Mouse (Mus musculus): ENCODE results near the gene Hoxa2. TPM values are rescaled to one million over a fixed set of nuclear protein-coding genes. Genes with fewer than 3 reads are reported as not detected.
A peak's percentile ranks its signal among the peaks of the same experiment; 100 is the strongest.

Gene Hoxa2
- polyA plus RNA-seq (2012; rRNA removed): 0.85 and 1.4 TPM in 2 replicates

DNA sequence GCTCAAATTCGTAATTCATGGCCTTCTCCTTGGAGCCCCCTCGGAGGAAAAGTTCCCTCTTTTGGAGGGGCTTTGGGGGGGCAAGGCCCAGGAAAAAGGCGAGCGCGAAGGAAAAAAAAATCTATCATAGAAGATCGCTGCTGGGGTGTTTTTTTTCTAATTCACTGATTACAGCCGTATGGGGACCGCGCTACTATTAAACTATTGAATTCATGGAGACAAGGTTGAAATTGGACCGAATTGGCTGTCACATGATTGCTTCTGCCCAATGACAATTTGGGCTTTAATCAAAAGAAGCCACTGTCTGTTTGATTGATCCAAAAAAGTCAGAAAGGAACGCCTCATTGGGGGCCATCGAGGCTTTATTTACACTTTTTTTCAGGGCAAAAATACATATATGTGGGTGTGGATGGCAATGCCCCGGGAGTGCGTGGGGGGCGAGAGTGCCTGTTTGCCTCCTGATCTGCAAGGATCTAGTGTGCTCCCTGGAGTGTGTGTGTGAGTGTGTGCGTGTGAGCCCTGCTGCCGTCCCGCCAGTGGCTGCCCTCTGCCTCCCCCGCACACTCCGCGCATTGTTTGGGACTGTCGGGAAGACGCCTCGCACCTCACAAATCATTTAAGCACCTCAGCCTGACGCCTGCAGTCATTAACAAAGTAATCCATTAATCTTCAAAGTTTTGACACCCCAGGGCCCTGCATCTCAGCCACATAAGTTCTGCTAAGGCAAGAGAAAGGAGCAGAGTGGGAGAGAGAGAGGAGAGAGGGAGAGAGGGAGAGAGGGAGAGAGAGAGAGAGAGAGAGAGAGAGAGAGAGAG is at the start of gene Hoxa2:
TSS of gene Hoxa2 (minus strand) at position 206 of the 815 bp plus-strand sequence.
- 39% methylated on average over 25 of the region's 25 CpGs for WGBS
- TF ChIP-seq CTCF (IDR thresholded peaks at IDR 0.05; ENCODE audit: borderline replicate concordance, control insufficient read depth, extremely low read depth, insufficient read depth, low read length, poor library complexity): no peak
- no peak for TF ChIP-seq POLR2A (IDR thresholded peaks at IDR 0.05; ENCODE audit: control insufficient read depth, extremely low read depth, insufficient read depth, low read length, poor library complexity)
- Histone ChIP-seq H3K4me3 (ENCODE audit: control insufficient read depth, insufficient read depth, low read length) (peak within 1 kb of the TSS; percentile 19; the same call in 1 of the 2 replicates), H3K4me1 (replicated peaks; ENCODE audit: control insufficient read depth, insufficient read depth, low read length) (peaks cover 2% of the 10 kb centered on the region; the same call in 1 of the 2 replicates), H3K36me3 (ENCODE audit: control insufficient read depth, insufficient read depth, low read length) (no peaks in the 10 kb centered on the region), H3K27me3 (ENCODE audit: control insufficient read depth, insufficient read depth, low read length) (peaks cover 5% of the 10 kb centered on the region), H3K27ac (ENCODE audit: control insufficient read depth, insufficient read depth, low read length) (no peak within 1 kb of the TSS; the same call in 1 of the 2 replicates)
- no peak for DNase-seq

DNA sequence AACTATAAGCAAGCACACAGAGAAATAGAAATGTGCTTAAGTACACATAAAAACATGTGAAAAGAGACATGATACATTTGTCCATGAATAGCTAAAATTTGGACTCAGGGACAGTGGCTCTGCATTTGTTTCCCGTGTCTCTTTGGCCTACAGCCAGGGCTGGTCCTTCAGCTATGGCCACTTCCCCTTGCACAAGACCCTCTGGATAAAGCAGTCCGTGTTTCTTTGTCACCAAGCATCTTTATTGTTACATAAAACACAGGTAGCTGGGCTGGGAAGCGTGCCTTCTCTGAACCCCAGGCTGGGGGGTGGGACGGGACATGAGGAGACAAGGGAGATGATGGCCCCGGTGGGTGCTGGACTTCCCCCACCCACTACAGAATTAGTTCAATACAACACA is 49.6 kb upstream of the Hoxa2 start:
- whole genome bisulfite sequencing: 73% methylated on average over 5 of the region's 5 CpGs
- H3K4me3 ChIP-seq (ENCODE audit: control insufficient read depth, insufficient read depth, low read length): no peak overlapping the region
- TF ChIP-seq CTCF (IDR thresholded peaks at IDR 0.05; ENCODE audit: borderline replicate concordance, control insufficient read depth, extremely low read depth, insufficient read depth, low read length, poor library complexity) (no peak), POLR2A (IDR thresholded peaks at IDR 0.05; ENCODE audit: control insufficient read depth, extremely low read depth, insufficient read depth, low read length, poor library complexity) (no peak)
- peaks cover 26% of the 10 kb centered on the region for H3K27me3 ChIP-seq (ENCODE audit: control insufficient read depth, insufficient read depth, low read length)
- H3K4me1 ChIP-seq (replicated peaks; ENCODE audit: control insufficient read depth, insufficient read depth, low read length): peaks cover 24% of the 10 kb centered on the region
- no peak overlapping the region for H3K27ac ChIP-seq (ENCODE audit: control insufficient read depth, insufficient read depth, low read length)
- no peaks in the 10 kb centered on the region for H3K36me3 ChIP-seq (ENCODE audit: control insufficient read depth, insufficient read depth, low read length)
- no peak for DNase-seq

DNA sequence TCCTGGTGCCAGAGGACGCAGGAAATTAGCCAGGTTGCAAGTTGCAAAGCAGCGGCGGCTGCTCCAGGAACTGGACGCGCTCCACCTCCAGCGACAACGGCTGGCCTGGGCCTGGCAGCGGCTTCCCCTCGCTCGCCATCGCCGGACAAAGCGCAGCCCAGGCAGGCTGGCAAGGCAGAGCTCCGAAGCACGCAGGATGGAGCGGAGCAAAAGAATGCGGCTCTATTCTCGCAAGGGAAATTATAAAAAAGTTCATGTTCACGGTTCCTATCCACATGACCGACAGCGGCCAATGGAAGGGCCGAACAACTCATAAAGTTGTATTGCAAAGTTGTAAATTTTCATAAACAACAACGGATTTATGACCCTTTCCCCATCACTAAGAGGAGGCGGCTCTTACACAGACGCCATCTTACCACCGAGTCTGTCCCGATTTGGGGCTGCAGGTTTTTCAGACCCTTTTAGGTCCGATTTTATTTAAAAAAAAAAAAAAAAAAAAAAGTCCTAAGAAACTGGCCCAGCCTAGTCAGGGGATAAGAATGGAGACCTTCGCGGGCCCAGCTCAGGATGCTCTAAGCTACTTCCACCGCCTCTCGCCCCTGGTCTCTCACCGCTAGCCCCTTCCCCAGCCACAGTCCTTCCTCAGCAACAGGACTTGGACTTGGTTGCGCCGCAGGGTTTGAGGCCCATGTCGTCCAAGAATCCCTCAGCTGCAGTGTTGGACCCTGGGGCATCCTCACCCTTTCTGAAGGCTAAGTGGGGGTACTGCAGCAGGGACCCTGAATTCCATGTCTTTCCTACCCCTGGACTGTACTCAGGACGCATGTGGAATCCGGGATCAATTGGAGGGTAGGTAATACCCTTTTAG is 48.7 kb upstream of the Hoxa2 start, which contains the start of the genes Hoxa3 and Gm28308:
TSS of gene Hoxa3 (minus strand) at position 218 of the 868 bp plus-strand sequence.
TSS of gene Gm28308 (minus strand) at position 221 of the 868 bp plus-strand sequence.
- no peak for TF ChIP-seq CTCF (IDR thresholded peaks at IDR 0.05; ENCODE audit: borderline replicate concordance, control insufficient read depth, extremely low read depth, insufficient read depth, low read length, poor library complexity)
- TF ChIP-seq POLR2A (IDR thresholded peaks at IDR 0.05; ENCODE audit: control insufficient read depth, extremely low read depth, insufficient read depth, low read length, poor library complexity): no peak

DNA sequence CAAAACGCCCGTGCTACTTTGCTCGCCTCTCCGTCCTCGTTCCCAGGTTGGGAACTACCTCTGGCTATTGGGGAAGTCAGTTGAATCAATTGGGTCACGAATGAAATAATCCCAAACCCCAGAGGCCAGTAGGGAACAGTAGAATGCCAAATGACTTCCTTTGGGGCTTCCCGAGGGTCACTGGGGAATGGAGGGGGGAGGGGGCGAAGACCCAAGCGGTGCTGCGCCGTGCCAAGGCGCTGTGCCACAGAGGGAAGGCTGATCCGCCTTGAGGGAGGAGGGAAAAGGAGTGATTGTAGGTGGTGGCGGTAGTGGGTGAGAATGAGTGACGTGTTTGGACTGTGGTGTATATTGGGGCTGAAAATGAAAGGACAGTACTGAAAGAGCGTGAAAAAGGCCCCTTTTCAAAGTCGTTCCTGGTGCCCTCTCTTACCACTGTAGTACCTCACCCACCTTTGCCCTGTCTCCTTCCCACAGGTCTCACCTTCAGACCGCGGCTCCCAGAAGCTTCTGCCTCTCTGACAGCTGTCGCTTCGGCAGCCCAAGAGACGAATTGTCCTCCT is 48.0 kb upstream of the Hoxa2 start:
- peaks cover 18% of the 10 kb centered on the region; the same call in 1 of the 2 replicates for H3K27me3 ChIP-seq (ENCODE audit: control insufficient read depth, insufficient read depth, low read length)
- H3K4me1 ChIP-seq (replicated peaks; ENCODE audit: control insufficient read depth, insufficient read depth, low read length): peaks cover 25% of the 10 kb centered on the region
- TF ChIP-seq POLR2A (IDR thresholded peaks at IDR 0.05; ENCODE audit: control insufficient read depth, extremely low read depth, insufficient read depth, low read length, poor library complexity) (no peak), CTCF (IDR thresholded peaks at IDR 0.05; ENCODE audit: borderline replicate concordance, control insufficient read depth, extremely low read depth, insufficient read depth, low read length, poor library complexity) (no peak)
- peak overlapping the region; percentile 44 for H3K4me3 ChIP-seq (ENCODE audit: control insufficient read depth, insufficient read depth, low read length)
- DNase-seq: no peak
- no peaks in the 10 kb centered on the region for H3K36me3 ChIP-seq (ENCODE audit: control insufficient read depth, insufficient read depth, low read length)
- under 1% methylated on average over 22 of the region's 22 CpGs for WGBS
- peak overlapping the region; percentile 10; the same call in 1 of the 2 replicates for H3K27ac ChIP-seq (ENCODE audit: control insufficient read depth, insufficient read depth, low read length)

More for the DNA sequence above, 48.7 kb upstream of the Hoxa2 start, which contains the start of the genes Hoxa3 and Gm28308:
- Histone ChIP-seq H3K4me1 (replicated peaks; ENCODE audit: control insufficient read depth, insufficient read depth, low read length) (peaks cover 27% of the 10 kb centered on the region), H3K36me3 (ENCODE audit: control insufficient read depth, insufficient read depth, low read length) (no peaks in the 10 kb centered on the region), H3K27me3 (ENCODE audit: control insufficient read depth, insufficient read depth, low read length) (peaks cover 22% of the 10 kb centered on the region; the same call in 1 of the 2 replicates), H3K4me3 (ENCODE audit: control insufficient read depth, insufficient read depth, low read length) (peak within 1 kb of the TSS; percentile 44), H3K27ac (ENCODE audit: control insufficient read depth, insufficient read depth, low read length) (peak within 1 kb of the TSS; percentile 10; the same call in 1 of the 2 replicates)
- 4% methylated on average over 38 of the region's 38 CpGs for WGBS
- DNase-seq: no peak

DNA sequence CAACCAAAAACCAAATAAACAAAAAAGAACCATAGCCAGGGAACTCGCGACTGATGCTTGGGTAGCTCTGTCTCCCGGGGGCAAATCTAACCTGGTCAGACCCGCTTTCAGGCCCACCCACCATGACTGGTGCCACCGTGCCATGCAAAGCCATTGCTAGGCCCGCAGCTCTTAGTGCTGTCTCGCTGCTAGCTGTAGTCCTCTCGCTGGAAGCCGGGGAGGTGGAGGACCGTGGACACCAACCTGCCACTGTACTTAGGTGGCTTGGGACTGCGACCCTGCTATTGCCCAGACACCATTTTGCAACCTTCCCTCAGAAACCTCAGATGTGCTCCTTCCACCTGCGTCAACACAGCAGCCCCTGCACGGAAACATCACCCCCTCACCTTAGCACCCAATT is 47.3 kb upstream of the Hoxa2 start:
- Histone ChIP-seq H3K27ac (ENCODE audit: control insufficient read depth, insufficient read depth, low read length) (no peak overlapping the region), H3K4me3 (ENCODE audit: control insufficient read depth, insufficient read depth, low read length) (peak overlapping the region; percentile 44), H3K27me3 (ENCODE audit: control insufficient read depth, insufficient read depth, low read length) (peaks cover 17% of the 10 kb centered on the region; the same call in 1 of the 2 replicates), H3K4me1 (replicated peaks; ENCODE audit: control insufficient read depth, insufficient read depth, low read length) (peaks cover 20% of the 10 kb centered on the region), H3K36me3 (ENCODE audit: control insufficient read depth, insufficient read depth, low read length) (no peaks in the 10 kb centered on the region)
- TF ChIP-seq POLR2A (IDR thresholded peaks at IDR 0.05; ENCODE audit: control insufficient read depth, extremely low read depth, insufficient read depth, low read length, poor library complexity) (no peak), CTCF (IDR thresholded peaks at IDR 0.05; ENCODE audit: borderline replicate concordance, control insufficient read depth, extremely low read depth, insufficient read depth, low read length, poor library complexity) (no peak)
- WGBS: 0% methylated on average over 13 of the region's 13 CpGs
- DNase-seq: no peak
